Mouse (Mus musculus): Measurements from ENCODE around the gene Prdm9. TPM values are rescaled to one million over a fixed set of nuclear protein-coding genes. Genes with fewer than 3 reads are reported as not detected.
"Not testable (repeated sequence)": the region's sequence is repeated elsewhere in the genome, so short reads cannot be mapped to it uniquely, and the experiment has no call there.

The Prdm9 gene
- polyA plus RNA-seq, 1 experiment from 2014 or later: 1.4 TPM

DNA sequence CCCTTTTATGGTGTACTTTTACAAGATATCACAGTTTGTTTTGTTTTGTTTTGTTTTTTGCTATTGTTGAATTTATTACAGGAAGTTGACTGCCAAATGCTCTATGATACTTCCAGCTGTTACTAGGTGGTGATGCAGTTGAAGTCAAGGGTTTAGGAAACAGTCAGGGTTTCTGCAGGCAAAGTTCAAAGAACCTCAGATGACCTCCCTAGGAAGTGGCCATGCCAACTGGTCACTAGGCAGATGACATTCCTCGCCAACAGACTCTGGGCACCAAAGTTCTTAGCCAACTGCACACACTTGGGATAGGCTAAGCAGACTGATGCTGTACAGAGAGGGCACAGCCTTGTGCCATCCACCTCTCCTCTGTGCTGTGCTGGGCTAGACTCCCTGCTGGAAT is 10.9 kb upstream of the Prdm9 start:
- no peak for ATAC-seq
- H3K27ac ChIP-seq (ENCODE audit: low read depth, low read length): no peak overlapping the region
- H3K4me1 ChIP-seq (ENCODE audit: control insufficient read depth, insufficient read depth, low read depth, low read length): no peaks in the 10 kb centered on the region
- no peak overlapping the region for H3K9ac ChIP-seq (ENCODE audit: low read depth, low read length)
- WGBS: 83% methylated on average over 1 of the region's 1 CpGs
- H3K4me2 ChIP-seq (ENCODE audit: low read length): no peak overlapping the region
- no peaks in the 10 kb centered on the region for H3K36me3 ChIP-seq (ENCODE audit: control insufficient read depth, insufficient read depth, low read length)
- H3K4me3 ChIP-seq (ENCODE audit: low read length): no peak overlapping the region
- no peaks in the 10 kb centered on the region for H3K9me3 ChIP-seq (ENCODE audit: control insufficient read depth, low read length)
- no peaks in the 10 kb centered on the region; the same call in 1 of the 2 replicates for H3K27me3 ChIP-seq (replicated peaks; ENCODE audit: control insufficient read depth, insufficient read depth, low read length)

DNA sequence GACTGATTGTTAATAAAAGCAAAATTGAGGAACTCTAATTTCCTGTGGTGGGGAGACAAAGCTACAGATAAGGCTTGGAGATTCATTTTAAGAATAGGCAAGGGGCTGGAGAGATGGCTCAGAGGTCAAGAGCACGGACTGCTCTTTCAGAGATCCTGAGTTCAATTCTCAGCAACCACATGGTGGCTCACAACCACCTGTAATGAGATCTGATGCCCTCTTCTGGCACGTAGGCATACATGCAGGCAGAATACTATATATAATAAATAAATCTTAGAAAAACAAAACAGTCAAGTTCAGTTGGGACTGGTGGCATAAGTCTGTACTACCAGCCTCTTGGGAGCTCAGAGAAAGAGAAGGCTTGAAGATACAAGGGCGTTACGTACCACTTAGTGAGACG is 2.8 kb upstream of the Prdm9 start:
- Histone ChIP-seq H3K4me2 (ENCODE audit: low read length) (no peak overlapping the region), H3K27me3 (replicated peaks; ENCODE audit: control insufficient read depth, insufficient read depth, low read length) (no peaks in the 10 kb centered on the region), H3K9me3 (ENCODE audit: control insufficient read depth, low read length) (no peaks in the 10 kb centered on the region), H3K27ac (ENCODE audit: low read depth, low read length) (no peak overlapping the region), H3K9ac (ENCODE audit: low read depth, low read length) (no peak overlapping the region), H3K36me3 (ENCODE audit: control insufficient read depth, insufficient read depth, low read length) (no peaks in the 10 kb centered on the region), H3K4me3 (ENCODE audit: low read length) (no peak overlapping the region), H3K4me1 (ENCODE audit: control insufficient read depth, insufficient read depth, low read depth, low read length) (peaks cover 5% of the 10 kb centered on the region)
- ATAC-seq: no peak
- 80% methylated on average over 5 of the region's 5 CpGs for WGBS

DNA sequence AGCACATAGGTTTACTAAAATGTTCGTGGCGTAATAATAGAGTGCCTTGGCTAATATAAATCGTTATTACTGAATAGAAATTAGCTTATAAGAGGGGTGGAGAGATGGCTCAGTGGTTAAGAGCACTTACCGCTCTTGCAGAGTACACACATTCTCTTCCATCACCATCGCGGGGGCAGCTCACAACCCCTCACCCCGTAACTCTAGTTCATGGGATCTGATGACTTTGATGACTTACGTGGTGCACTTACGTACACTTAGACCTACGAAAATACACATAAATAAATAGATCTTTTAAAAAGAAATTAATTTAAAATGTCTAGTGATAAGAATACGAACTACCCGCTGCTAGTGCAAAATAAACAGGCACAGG is 760 bp upstream of the Prdm9 start:
- 44% methylated on average over 12 of the region's 12 CpGs for WGBS
- Histone ChIP-seq H3K4me1 (ENCODE audit: control insufficient read depth, insufficient read depth, low read depth, low read length) (peaks cover 5% of the 10 kb centered on the region), H3K4me3 (ENCODE audit: low read length) (peak overlapping the region; percentile 77), H3K9me3 (ENCODE audit: control insufficient read depth, low read length) (no peaks in the 10 kb centered on the region), H3K27ac (ENCODE audit: low read depth, low read length) (peak overlapping the region; percentile 56; the same call in 1 of the 2 replicates), H3K27me3 (replicated peaks; ENCODE audit: control insufficient read depth, insufficient read depth, low read length) (no peaks in the 10 kb centered on the region), H3K9ac (ENCODE audit: low read depth, low read length) (peak overlapping the region; percentile 55; the same call in 1 of the 2 replicates), H3K4me2 (ENCODE audit: low read length) (peak overlapping the region; percentile 75), H3K36me3 (ENCODE audit: control insufficient read depth, insufficient read depth, low read length) (no peaks in the 10 kb centered on the region)
- no peak for ATAC-seq

DNA sequence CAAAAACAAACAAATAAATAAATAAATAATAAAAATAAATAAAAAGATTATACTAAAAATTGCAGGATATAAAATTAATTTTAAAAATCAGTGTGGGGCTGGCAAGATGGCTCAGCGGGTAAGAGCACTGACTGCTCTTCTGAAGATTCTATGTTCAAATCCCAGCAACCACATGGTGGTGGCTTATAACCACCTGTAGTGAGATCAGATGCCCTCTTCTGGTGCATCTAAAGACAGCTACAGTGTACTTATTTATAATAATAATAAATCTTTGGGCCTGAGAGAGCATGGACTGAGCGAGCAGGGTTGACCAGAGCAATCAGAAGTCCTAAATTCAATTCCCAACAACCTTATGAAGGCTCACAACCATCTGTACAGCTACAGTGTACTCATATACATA is 4.2 kb downstream of the Prdm9 start:
- no peak for ATAC-seq

DNA sequence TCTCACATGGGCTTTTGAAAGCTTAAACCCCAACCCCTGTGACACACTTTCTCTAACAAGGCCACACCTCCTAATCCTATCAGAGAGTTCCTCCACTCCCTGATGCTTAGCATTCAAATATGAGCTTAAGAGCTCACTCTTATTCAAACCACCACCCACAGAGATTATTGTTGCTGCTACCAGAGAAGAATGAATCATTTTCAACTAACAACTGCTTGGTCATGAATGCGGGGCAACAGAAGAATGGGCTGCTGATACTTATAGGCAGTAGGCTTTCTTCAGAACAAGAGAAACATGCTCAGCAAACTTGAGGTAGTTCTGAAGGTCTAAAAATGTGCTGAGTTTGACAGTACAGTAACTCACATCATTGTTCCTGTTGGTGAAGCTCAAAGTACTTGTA is 14.4 kb downstream of the Prdm9 start:
- no peak overlapping the region for H3K9ac ChIP-seq (ENCODE audit: low read depth, low read length)
- no peak overlapping the region for H3K4me3 ChIP-seq (ENCODE audit: low read length)
- H3K36me3 ChIP-seq (ENCODE audit: control insufficient read depth, insufficient read depth, low read length): no peaks in the 10 kb centered on the region
- no peaks in the 10 kb centered on the region for H3K4me1 ChIP-seq (ENCODE audit: control insufficient read depth, insufficient read depth, low read depth, low read length)
- 54% methylated on average over 1 of the region's 1 CpGs for WGBS
- H3K27ac ChIP-seq (ENCODE audit: low read depth, low read length): no peak overlapping the region
- H3K9me3 ChIP-seq (ENCODE audit: control insufficient read depth, low read length): no peaks in the 10 kb centered on the region
- H3K27me3 ChIP-seq (replicated peaks; ENCODE audit: control insufficient read depth, insufficient read depth, low read length): no peaks in the 10 kb centered on the region
- H3K4me2 ChIP-seq (ENCODE audit: low read length): no peak overlapping the region
- ATAC-seq: no peak

More for the DNA sequence above, 4.2 kb downstream of the Prdm9 start:
- no peak overlapping the region for H3K9ac ChIP-seq (ENCODE audit: low read depth, low read length)
- WGBS: 85% methylated on average over 2 of the region's 2 CpGs
- no peaks in the 10 kb centered on the region for H3K36me3 ChIP-seq (ENCODE audit: control insufficient read depth, insufficient read depth, low read length)
- no peaks in the 10 kb centered on the region for H3K9me3 ChIP-seq (ENCODE audit: control insufficient read depth, low read length)
- peaks cover 5% of the 10 kb centered on the region for H3K4me1 ChIP-seq (ENCODE audit: control insufficient read depth, insufficient read depth, low read depth, low read length)
- H3K4me3 ChIP-seq (ENCODE audit: low read length): no peak overlapping the region
- H3K27me3 ChIP-seq (replicated peaks; ENCODE audit: control insufficient read depth, insufficient read depth, low read length): no peaks in the 10 kb centered on the region
- no peak overlapping the region for H3K27ac ChIP-seq (ENCODE audit: low read depth, low read length)
- no peak overlapping the region for H3K4me2 ChIP-seq (ENCODE audit: low read length)

DNA sequence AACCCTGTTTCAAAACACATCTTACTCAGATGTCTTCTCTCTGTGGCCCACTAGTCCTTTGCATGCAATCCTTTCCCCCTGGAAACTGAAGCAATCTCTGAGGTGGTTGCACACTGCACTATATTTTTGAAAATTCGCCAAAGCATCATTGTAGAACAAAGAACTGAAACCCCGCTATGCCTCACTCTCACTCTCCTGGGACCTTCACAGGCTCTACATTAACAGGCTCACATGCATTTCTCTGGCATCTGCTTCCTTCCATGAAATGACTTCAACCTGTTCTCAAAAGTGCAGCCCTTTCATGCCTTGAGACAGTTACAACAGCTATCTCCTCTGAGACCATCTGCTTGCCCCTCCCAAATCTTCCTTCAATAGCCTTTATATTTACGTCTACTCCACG is 17.7 kb downstream of the Prdm9 start:
- Histone ChIP-seq H3K4me3 (ENCODE audit: low read length) (no peak overlapping the region), H3K36me3 (ENCODE audit: control insufficient read depth, insufficient read depth, low read length) (no peaks in the 10 kb centered on the region), H3K27me3 (replicated peaks; ENCODE audit: control insufficient read depth, insufficient read depth, low read length) (no peaks in the 10 kb centered on the region), H3K9ac (ENCODE audit: low read depth, low read length) (no peak overlapping the region), H3K4me1 (ENCODE audit: control insufficient read depth, insufficient read depth, low read depth, low read length) (no peaks in the 10 kb centered on the region), H3K9me3 (ENCODE audit: control insufficient read depth, low read length) (no peaks in the 10 kb centered on the region), H3K4me2 (ENCODE audit: low read length) (no peak overlapping the region), H3K27ac (ENCODE audit: low read depth, low read length) (no peak overlapping the region)
- 70% methylated on average over 4 of the region's 4 CpGs for WGBS
- ATAC-seq: no peak

DNA sequence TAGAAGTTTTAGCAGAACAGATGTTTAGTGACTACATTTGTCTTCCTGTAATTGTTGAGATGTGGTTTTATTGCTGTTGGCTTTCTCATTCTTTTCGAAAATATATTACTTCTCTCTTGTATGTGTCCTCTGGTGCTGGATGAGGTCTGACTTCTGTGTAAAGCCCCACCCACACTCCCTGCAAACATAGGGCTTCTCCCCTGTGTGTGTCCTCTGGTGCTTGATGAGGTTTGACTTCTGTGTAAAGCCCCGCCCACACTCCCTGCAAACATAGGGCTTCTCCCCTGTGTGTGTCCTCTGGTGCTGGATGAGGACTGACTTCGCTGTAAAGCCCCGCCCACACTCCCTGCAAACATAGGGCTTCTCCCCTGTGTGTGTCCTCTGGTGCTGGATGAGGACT is 20.3 kb downstream of the Prdm9 start:
- 90% methylated on average over 2 of the region's 4 CpGs for WGBS
- not testable (repeated sequence) for H3K4me3 ChIP-seq (ENCODE audit: low read length); H3K9ac ChIP-seq (ENCODE audit: low read depth, low read length); H3K4me1 ChIP-seq (ENCODE audit: control insufficient read depth, insufficient read depth, low read depth, low read length); ATAC-seq; H3K27ac ChIP-seq (ENCODE audit: low read depth, low read length); H3K4me2 ChIP-seq (ENCODE audit: low read length); H3K36me3 ChIP-seq (ENCODE audit: control insufficient read depth, insufficient read depth, low read length); H3K9me3 ChIP-seq (ENCODE audit: control insufficient read depth, low read length); H3K27me3 ChIP-seq (replicated peaks; ENCODE audit: control insufficient read depth, insufficient read depth, low read length)

DNA sequence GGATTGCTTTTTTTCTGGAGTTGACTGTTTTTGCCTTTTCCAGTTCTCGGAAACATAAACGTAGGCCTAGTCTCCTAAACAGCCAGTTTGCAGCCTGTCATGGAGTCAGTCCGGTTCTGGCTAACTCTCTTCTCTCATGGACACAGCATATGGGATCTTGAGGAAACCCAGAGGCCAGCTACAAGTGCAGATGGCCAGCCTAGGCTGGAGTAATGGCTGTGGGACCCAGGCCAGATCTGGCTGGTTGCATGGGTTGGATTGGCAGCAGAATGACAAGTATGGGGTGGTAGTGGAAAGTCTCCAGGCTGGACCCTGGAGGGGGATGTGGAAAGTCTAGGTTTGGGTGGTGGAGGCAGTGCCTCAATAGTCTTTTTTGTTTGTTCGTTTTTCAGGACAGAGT is 23.8 kb downstream of the Prdm9 start:
- 73% methylated on average over 4 of the region's 4 CpGs for WGBS
- H3K36me3 ChIP-seq (ENCODE audit: control insufficient read depth, insufficient read depth, low read length): no peaks in the 10 kb centered on the region
- ATAC-seq: no peak
- no peaks in the 10 kb centered on the region for H3K4me1 ChIP-seq (ENCODE audit: control insufficient read depth, insufficient read depth, low read depth, low read length)
- no peak overlapping the region for H3K4me3 ChIP-seq (ENCODE audit: low read length)
- no peak overlapping the region for H3K27ac ChIP-seq (ENCODE audit: low read depth, low read length)
- peaks cover 4% of the 10 kb centered on the region; the same call in 1 of the 2 replicates for H3K27me3 ChIP-seq (replicated peaks; ENCODE audit: control insufficient read depth, insufficient read depth, low read length)
- H3K4me2 ChIP-seq (ENCODE audit: low read length): no peak overlapping the region
- no peaks in the 10 kb centered on the region for H3K9me3 ChIP-seq (ENCODE audit: control insufficient read depth, low read length)
- H3K9ac ChIP-seq (ENCODE audit: low read depth, low read length): no peak overlapping the region

DNA sequence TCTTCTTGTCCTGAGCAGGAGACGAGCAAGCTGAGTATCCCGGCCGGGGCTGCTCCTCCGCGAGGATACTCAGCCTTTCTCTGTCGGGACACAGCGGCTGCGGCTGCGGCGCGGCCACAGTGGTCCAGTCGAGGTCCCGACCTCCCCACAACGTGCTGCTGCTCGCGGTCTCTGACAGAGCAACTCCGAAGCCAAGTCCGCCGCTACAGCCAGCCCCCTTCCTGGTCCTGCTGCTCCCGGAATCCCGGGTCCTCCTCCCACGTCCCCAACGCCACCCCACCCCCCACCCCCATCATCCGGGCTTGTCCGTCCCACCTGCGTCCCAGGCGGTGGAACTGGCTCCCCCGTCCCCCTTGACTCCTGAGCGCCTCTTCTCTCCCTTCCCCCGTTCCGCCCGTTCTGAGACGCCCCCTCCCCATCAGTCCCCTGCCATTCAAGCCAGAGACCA is 27.7 kb downstream of the Prdm9 start:
- Histone ChIP-seq H3K27ac (ENCODE audit: low read depth, low read length) (no peak overlapping the region), H3K9ac (ENCODE audit: low read depth, low read length) (peak overlapping the region; percentile 58), H3K4me1 (ENCODE audit: control insufficient read depth, insufficient read depth, low read depth, low read length) (no peaks in the 10 kb centered on the region), H3K36me3 (ENCODE audit: control insufficient read depth, insufficient read depth, low read length) (no peaks in the 10 kb centered on the region), H3K9me3 (ENCODE audit: control insufficient read depth, low read length) (no peaks in the 10 kb centered on the region), H3K4me2 (ENCODE audit: low read length) (peak overlapping the region; percentile 83), H3K4me3 (ENCODE audit: low read length) (peak overlapping the region; percentile 47), H3K27me3 (replicated peaks; ENCODE audit: control insufficient read depth, insufficient read depth, low read length) (peaks cover 4% of the 10 kb centered on the region; the same call in 1 of the 2 replicates)
- under 1% methylated on average over 33 of the region's 33 CpGs for WGBS
- peak; percentile 71 for ATAC-seq

DNA sequence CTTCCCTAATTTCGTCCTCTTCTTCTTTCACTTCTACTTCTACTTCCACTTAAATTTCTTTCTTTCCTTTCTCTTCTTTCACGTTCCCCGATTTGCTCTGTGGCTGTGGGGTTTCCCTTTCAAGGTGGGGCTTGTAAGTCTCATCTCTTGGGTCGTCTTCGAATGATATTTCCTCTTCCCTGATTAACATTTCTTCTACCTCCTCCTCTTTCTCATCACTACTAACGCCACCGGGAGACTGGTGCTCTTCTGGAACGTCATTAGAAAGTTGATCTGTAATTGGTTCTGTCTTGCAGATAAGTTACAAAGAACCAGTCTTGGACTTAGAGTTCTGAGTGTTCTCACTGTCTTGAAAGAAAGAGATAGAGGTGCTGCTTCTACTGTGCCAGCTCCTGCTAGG is 28.2 kb downstream of the Prdm9 start:
- Histone ChIP-seq H3K4me3 (ENCODE audit: low read length) (peak overlapping the region; percentile 47), H3K9me3 (ENCODE audit: control insufficient read depth, low read length) (no peaks in the 10 kb centered on the region), H3K27me3 (replicated peaks; ENCODE audit: control insufficient read depth, insufficient read depth, low read length) (peaks cover 4% of the 10 kb centered on the region; the same call in 1 of the 2 replicates), H3K4me1 (ENCODE audit: control insufficient read depth, insufficient read depth, low read depth, low read length) (no peaks in the 10 kb centered on the region), H3K9ac (ENCODE audit: low read depth, low read length) (no peak overlapping the region), H3K36me3 (ENCODE audit: control insufficient read depth, insufficient read depth, low read length) (no peaks in the 10 kb centered on the region), H3K4me2 (ENCODE audit: low read length) (peak overlapping the region; percentile 83), H3K27ac (ENCODE audit: low read depth, low read length) (no peak overlapping the region)
- ATAC-seq: 0 out of 2 replicates have a peak, but pooled peaks have one; percentile 6
- WGBS: 19% methylated on average over 8 of the region's 8 CpGs
